Mouse (Mus musculus) midbrain, embryonic 16.5 days (tissue): Measurements from ENCODE around the gene Dcaf10. TPM values are rescaled to one million over a fixed set of nuclear protein-coding genes. Genes with fewer than 3 reads are reported as not detected.

Experiments
- ATAC-seq: fragments of 200-750 bp; cut with Nextera tagmentation; 2 replicates; pipeline ENCODE4 v1.8.0; 2017; ENCODE audit warnings: moderate TSS enrichment
- H3K27ac ChIP-seq: fragments of 300-500 bp; sonication (generic); 2 replicates; pipeline ENCODE4 v1.5.1; 2014; ENCODE audit warnings: mild to moderate bottlenecking, low read length, mixed read lengths
- H3K27me3 ChIP-seq: fragments of 300-500 bp; sonication (generic); 2 replicates; pipeline ENCODE4 v1.6.1; 2014; ENCODE audit warnings: low read depth, low read length, mixed read lengths; ENCODE audit not compliant: control insufficient read depth, insufficient read depth
- H3K36me3 ChIP-seq: fragments of 300-500 bp; sonication (generic); 2 replicates; pipeline ENCODE4 v1.6.1; 2014; ENCODE audit warnings: mild to moderate bottlenecking, low read length, moderate library complexity, mixed read lengths; ENCODE audit not compliant: control insufficient read depth, insufficient read depth
- H3K4me1 ChIP-seq: fragments of 300-500 bp; sonication (generic); 2 replicates; pipeline ENCODE4 v1.6.1; 2014; ENCODE audit warnings: mild to moderate bottlenecking, low read length, mixed read lengths; ENCODE audit not compliant: control insufficient read depth, insufficient read depth
- H3K4me2 ChIP-seq: fragments of 300-500 bp; sonication (generic); 2 replicates; pipeline ENCODE4 v1.6.1; 2014; ENCODE audit warnings: mild to moderate bottlenecking, low read length, mixed read lengths
- H3K4me3 ChIP-seq: fragments of 300-500 bp; sonication (generic); 2 replicates; pipeline ENCODE4 v1.5.1; 2014; ENCODE audit warnings: low read depth, mild to moderate bottlenecking, low read length, moderate library complexity, mixed read lengths
- H3K9ac ChIP-seq: fragments of 300-500 bp; sonication (generic); 2 replicates; pipeline ENCODE4 v1.6.1; 2014; ENCODE audit warnings: low read depth, low read length, mixed read lengths
- H3K9me3 ChIP-seq: fragments of 300-500 bp; sonication (generic); replicated peaks from 2 replicates; pipeline ENCODE4 v1.6.1; 2014; ENCODE audit warnings: mild to moderate bottlenecking, low read length, mixed read lengths; ENCODE audit not compliant: control insufficient read depth, poor library complexity, severe bottlenecking
- WGBS: fragments of 180-500 bp; shearing (Covaris S2); extraction: QIAGEN DNeasy Blood & Tissue Kit; methylation state at CpG from one replicate; pipeline ENCODE4 v1.1.7; 2014; 5-methylcytosine and 5-hydroxymethylcytosine counted together
- polyA plus RNA-seq: library from polyadenylated mRNA; unstranded; fragments of >200 nt; fragmentation: Nextera tagmentation; extraction: Ambion mirVana; gene quantifications from 2 replicates; pipeline ENCODE4 v1.2.1, GENCODE M21; 2015

Dcaf10 gene
- polyA plus RNA-seq, result 7.4 and 7.7 TPM in 2 replicates

- ATAC-seq, result peak; percentile 93
- Histone ChIP-seq H3K4me2 (peak within 1 kb of the TSS; percentile 95), H3K27me3 (no peaks in the 10 kb centered on the region), H3K36me3 (no peaks in the 10 kb centered on the region), H3K9me3 (no peaks in the 10 kb centered on the region), H3K4me3 (peak within 1 kb of the TSS; percentile 100), H3K9ac (peak within 1 kb of the TSS; percentile 95), H3K4me1 (peaks cover 19% of the 10 kb centered on the region), H3K27ac (peak within 1 kb of the TSS; percentile 94)
- under 1% methylated on average over 41 of the region's 42 CpGs for WGBS
Measured at GRCm38 (mm10) chr4:45341669-45342249, at the start of gene Dcaf10. TSS of gene Dcaf10 (plus strand) at chr4:45342101.

- 22% methylated on average over 27 of the region's 27 CpGs for WGBS
- Histone ChIP-seq H3K27ac (peak within 1 kb of the TSS; percentile 48; the same call in 1 of the 2 replicates), H3K36me3 (peaks cover 10% of the 10 kb centered on the region), H3K4me3 (peak within 1 kb of the TSS; percentile 75), H3K27me3 (no peaks in the 10 kb centered on the region), H3K4me1 (peaks cover 11% of the 10 kb centered on the region), H3K4me2 (peak within 1 kb of the TSS; percentile 83), H3K9ac (peak within 1 kb of the TSS; percentile 83), H3K9me3 (no peaks in the 10 kb centered on the region)
- peak; percentile 97 for ATAC-seq
Measured at GRCm38 (mm10) chr4:45296662-45297564, 45.0 kb upstream of the Dcaf10 start, which contains the start of gene Trmt10b. TSS of gene Trmt10b (plus strand) at chr4:45297127.

GRCm38 (mm10) chr4:45305536-45305935, 36.4 kb upstream of the Dcaf10 start:
- Histone ChIP-seq H3K4me1 (no peaks in the 10 kb centered on the region), H3K27me3 (no peaks in the 10 kb centered on the region), H3K4me2 (no peak overlapping the region), H3K36me3 (peaks cover 62% of the 10 kb centered on the region), H3K4me3 (no peak overlapping the region), H3K9ac (no peak overlapping the region), H3K27ac (no peak overlapping the region), H3K9me3 (no peaks in the 10 kb centered on the region)
- no peak for ATAC-seq
- 97% methylated on average over 14 of the region's 14 CpGs for WGBS

- Histone ChIP-seq H3K9ac (no peak overlapping the region), H3K4me1 (no peaks in the 10 kb centered on the region), H3K27ac (no peak overlapping the region), H3K9me3 (no peaks in the 10 kb centered on the region), H3K4me3 (no peak overlapping the region), H3K4me2 (no peak overlapping the region), H3K27me3 (no peaks in the 10 kb centered on the region), H3K36me3 (peaks cover 43% of the 10 kb centered on the region)
- no peak for ATAC-seq
- WGBS, result 31% methylated on average over 11 of the region's 11 CpGs
Measured at GRCm38 (mm10) chr4:45308046-45308445, 33.9 kb upstream of the Dcaf10 start.

GRCm38 (mm10) chr4:45308606-45309005, 33.3 kb upstream of the Dcaf10 start:
- 95% methylated on average over 6 of the region's 6 CpGs for WGBS
- Histone ChIP-seq H3K9me3 (no peaks in the 10 kb centered on the region), H3K36me3 (peaks cover 41% of the 10 kb centered on the region), H3K4me3 (no peak overlapping the region), H3K27ac (no peak overlapping the region), H3K9ac (no peak overlapping the region), H3K27me3 (no peaks in the 10 kb centered on the region), H3K4me2 (no peak overlapping the region), H3K4me1 (no peaks in the 10 kb centered on the region)
- ATAC-seq, result no peak

GRCm38 (mm10) chr4:45311056-45311455, 30.8 kb upstream of the Dcaf10 start:
- Histone ChIP-seq H3K9me3 (no peaks in the 10 kb centered on the region), H3K4me1 (no peaks in the 10 kb centered on the region), H3K4me2 (no peak overlapping the region), H3K27me3 (no peaks in the 10 kb centered on the region), H3K36me3 (peaks cover 30% of the 10 kb centered on the region), H3K9ac (no peak overlapping the region), H3K27ac (no peak overlapping the region), H3K4me3 (no peak overlapping the region)
- WGBS, result 100% methylated on average over 2 of the region's 2 CpGs
- no peak for ATAC-seq

GRCm38 (mm10) chr4:45320159-45320816, 21.6 kb upstream of the Dcaf10 start:
- no peaks in the 10 kb centered on the region for H3K9me3 ChIP-seq
- peak overlapping the region; percentile 69 for H3K4me2 ChIP-seq
- peaks cover 3% of the 10 kb centered on the region; the same call in 1 of the 2 replicates for H3K36me3 ChIP-seq
- peaks cover 27% of the 10 kb centered on the region for H3K27me3 ChIP-seq
- peak overlapping the region; percentile 94 for H3K4me3 ChIP-seq
- H3K9ac ChIP-seq, result peak overlapping the region; percentile 87
- WGBS, result under 1% methylated on average over 56 of the region's 56 CpGs
- H3K27ac ChIP-seq, result peak overlapping the region; percentile 84
- ATAC-seq, result peak; percentile 93
- H3K4me1 ChIP-seq, result peaks cover 9% of the 10 kb centered on the region

GRCm38 (mm10) chr4:45331139-45331538, 10.8 kb upstream of the Dcaf10 start:
- Histone ChIP-seq H3K36me3 (no peaks in the 10 kb centered on the region), H3K9me3 (no peaks in the 10 kb centered on the region), H3K4me3 (no peak overlapping the region), H3K4me1 (no peaks in the 10 kb centered on the region), H3K9ac (no peak overlapping the region), H3K27me3 (no peaks in the 10 kb centered on the region; the same call in 1 of the 2 replicates), H3K4me2 (no peak overlapping the region), H3K27ac (no peak overlapping the region)
- ATAC-seq, result no peak
- WGBS, result 83% methylated on average over 7 of the region's 7 CpGs
